Mouse (Mus musculus) adrenal gland, postnatal 10 days (tissue): ENCODE data around the gene Actr8. TPM values are rescaled to one million over a fixed set of nuclear protein-coding genes. Genes with fewer than 3 reads are reported as not detected.

ENCODE experiments used
- DNase-seq: peaks from one replicate; pipeline ENCODE4 v3.0.0; 2021; ENCODE audit warnings: mixed read lengths
- long read RNA-seq, 2 experiments: library from polyadenylated mRNA; stranded (forward); transcript quantifications; one replicate each; pipeline ENCODE4 v2.0.0; 2021
- total RNA-seq, 2 experiments: library from RNA; stranded (reverse); gene quantifications; 2 replicates each; pipeline ENCODE4 v1.2.3; 2021

Actr8 gene
- 10 to 100 TPM; 44.8 to 56.5 TPM for total RNA-seq
- long read RNA-seq, experiment 1, transcript Actr8-201 (13 exons, 2,119 nt), result major isoform, 53 of 69 reads
- long read RNA-seq, experiment 1, partial matches to known transcripts, result 10 of 69 reads
- long read RNA-seq, experiment 1, other reads (novel, unspliced or antisense), result 4 of 69 reads
- long read RNA-seq, experiment 2, transcript Actr8-201 (13 exons, 2,119 nt), result major isoform, 31 of 43 reads
- long read RNA-seq, experiment 2, partial matches to known transcripts, result 5 of 43 reads
- long read RNA-seq, experiment 2, other reads (novel, unspliced or antisense), result 6 of 43 reads

DNA sequence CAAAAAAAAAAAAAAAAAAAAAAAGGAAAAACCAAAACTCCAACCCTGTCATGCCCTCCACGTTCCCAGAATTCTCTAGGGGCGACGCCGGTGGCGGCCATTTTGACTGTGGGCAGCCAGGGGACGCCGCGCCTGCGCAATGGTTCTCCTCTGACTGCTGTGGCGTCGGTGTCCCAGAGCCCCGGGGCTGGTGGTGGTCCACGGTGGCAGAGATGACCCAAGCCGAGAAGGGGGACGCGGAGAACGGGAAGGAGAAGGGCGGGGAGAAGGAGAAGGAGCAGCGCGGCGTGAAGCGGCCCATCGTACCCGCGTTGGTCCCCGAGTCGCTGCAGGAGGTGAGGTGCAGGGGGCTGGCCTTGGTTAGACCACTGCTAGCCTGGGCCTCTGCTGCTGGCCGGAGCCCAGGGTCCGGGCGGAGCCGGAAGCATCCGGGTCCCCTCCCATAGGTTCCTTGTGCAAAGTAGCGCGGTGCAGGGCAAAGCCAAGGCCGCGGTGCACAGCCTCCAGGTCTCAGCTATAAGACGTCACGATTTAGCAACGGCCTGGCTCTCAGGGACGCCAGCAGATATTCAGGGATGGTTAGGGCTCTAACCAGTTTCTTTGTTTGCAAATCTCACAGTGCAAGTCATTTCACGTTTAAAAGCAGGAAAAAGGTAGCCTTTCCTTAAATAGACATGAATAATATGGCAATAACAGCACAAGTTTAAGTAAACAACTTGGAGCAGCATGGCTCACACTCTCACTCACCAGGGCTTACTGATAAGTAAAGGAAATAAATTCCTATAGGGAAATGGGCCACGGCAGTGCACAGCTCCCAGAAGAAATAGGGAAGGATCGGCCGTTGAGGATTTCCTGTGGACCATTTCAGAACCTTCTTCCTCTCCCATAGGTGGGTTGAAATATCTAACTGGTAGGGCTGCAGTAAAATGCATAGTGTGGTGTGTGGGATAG is at the start of gene Actr8:
TSS of gene Actr8 (plus strand) at position 84 of the 951 bp plus-strand sequence.
- peak; percentile 97 for DNase-seq

DNA sequence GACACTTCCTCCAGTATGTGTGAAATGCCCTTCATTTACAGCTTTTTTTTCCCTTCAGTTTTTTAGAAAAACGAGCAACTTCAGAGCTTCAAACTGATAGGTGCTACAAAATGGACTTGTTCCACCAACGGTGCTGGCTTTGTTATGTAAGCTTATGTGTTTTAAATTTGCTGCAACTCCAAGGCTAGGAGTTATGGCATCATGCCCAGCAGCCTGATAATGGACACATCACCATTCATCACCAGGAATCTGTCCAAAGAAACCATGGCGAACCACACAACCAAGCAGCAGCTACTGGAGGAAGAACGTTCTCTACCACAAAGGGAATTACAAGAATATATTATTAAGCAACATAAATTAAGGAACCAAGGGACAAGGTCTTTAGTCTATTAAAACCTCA is 49.2 kb upstream of the Actr8 start:
- DNase-seq, result peak; percentile 69

DNA sequence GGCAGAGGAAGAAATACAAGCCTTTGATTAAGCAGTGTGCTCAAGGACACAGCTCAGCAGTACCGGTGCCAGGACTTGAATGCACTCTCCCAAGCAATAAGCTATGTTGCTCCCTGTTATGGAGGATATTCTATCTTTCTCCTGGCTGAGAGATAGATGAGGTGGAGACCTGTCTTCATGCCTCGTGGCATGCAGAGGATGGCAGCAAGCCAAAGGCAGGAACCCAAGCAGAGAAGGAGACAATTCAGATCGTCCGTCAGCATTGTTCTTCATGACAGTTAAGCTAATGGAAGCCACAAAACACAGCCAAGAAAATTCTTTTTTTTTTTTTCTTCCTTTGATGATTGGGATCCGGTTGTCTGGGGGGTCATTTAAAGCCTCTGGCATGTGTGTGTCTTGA is 42.6 kb upstream of the Actr8 start:
- peak; percentile 12 for DNase-seq

- peak; percentile 14 for DNase-seq
Measured at GRCm38 (mm10) chr14:29937466-29937865, 40.7 kb upstream of the Actr8 start.

DNA sequence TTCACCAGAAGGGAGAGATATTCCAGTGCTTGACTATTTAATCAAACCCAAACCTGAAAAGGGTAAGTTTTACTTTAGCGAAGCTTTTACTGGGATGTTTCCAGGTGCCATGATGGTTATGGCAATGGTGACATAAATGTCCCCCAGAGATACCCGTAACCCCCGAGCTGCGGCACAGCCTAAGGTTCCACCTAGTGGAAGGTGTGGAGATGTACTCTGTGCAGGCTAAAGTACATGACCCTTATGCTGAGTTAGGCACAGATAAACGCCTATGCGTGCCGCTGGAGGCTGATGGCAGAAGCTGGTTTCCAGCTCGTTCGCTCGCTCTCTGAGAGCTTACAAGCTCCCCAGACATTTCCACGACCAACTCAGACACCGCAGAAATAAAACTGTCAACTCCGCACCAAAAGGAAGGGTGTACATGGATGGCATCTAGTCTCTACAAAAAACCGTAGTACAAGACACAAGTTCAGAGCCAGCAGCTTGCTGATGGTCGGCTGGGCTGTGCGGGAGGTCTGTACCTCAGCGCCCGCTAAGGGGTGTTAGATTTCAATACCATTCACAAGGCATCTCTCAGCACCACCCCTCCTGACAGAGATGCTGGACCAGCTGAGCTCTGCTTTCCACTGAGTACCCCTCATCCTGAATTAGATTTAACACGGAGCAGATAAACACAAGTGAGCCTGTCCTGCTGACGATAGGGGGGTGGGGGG is 38.4 kb upstream of the Actr8 start:
- no peak for DNase-seq

- no peak for DNase-seq
Measured at GRCm38 (mm10) chr14:29940313-29940812, 37.8 kb upstream of the Actr8 start.

DNA sequence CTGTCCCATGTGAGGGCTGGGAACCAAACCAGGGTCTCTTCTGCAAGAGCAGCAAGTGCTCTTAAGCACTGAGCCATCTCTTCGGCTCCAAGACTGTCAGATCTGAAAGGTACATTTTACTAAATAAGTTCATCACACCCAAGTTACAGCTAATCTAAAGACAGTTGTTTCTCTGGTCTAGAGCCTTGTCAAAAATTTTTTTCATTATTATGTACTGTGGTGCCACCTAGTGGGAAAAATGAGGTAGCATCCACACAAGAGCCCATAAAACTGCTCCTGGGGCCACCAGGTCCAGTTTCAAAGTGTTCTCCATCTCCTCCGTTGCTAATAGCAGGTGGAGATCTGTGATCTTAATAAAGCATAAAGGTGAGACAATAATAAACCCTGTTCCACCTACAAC is 37.3 kb upstream of the Actr8 start:
- peak; percentile 49 for DNase-seq

GRCm38 (mm10) chr14:29946761-29947309 is 31.3 kb upstream of the Actr8 start:
- DNase-seq, result no peak

DNA sequence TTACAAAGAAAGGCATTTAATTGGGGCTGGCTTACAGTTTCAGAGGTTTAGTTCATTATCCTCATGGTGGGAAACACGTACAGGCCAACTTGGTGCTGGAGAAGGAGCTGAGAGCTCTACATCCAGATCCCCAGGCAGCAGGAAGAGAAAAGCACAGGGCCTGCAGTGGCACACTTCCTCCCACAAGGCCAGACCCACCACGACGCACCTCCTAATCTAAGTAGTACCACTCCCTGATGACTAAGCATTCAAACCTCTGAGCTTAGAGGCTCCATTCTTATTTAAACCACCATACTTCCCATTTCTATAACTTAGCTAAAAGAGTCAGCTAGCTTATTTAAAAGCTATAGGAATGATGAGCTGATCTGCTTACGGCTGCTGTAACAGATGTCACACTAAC is 27.3 kb upstream of the Actr8 start:
- no peak for DNase-seq

DNA sequence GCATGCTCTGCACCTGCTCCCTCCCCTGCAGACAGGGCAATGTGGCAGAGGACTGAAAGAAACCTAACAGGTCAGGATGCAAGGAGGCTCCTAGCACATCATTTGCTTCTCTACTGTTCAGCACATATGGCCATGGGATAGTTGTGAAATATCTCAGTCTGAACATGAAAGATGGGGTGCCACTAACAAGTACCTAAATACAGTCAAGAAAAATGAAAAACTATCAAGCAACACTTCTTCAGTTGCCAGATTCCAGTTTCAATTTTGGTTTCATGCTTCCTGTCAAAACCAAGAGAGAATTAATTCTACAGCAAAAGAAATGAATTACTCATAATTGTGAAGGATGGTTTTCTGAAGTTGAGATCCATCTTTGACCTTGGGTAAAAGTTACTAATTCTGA is 20.7 kb upstream of the Actr8 start:
- DNase-seq, result no peak

GRCm38 (mm10) chr14:29967611-29968010 is 10.5 kb upstream of the Actr8 start:
- no peak for DNase-seq

DNA sequence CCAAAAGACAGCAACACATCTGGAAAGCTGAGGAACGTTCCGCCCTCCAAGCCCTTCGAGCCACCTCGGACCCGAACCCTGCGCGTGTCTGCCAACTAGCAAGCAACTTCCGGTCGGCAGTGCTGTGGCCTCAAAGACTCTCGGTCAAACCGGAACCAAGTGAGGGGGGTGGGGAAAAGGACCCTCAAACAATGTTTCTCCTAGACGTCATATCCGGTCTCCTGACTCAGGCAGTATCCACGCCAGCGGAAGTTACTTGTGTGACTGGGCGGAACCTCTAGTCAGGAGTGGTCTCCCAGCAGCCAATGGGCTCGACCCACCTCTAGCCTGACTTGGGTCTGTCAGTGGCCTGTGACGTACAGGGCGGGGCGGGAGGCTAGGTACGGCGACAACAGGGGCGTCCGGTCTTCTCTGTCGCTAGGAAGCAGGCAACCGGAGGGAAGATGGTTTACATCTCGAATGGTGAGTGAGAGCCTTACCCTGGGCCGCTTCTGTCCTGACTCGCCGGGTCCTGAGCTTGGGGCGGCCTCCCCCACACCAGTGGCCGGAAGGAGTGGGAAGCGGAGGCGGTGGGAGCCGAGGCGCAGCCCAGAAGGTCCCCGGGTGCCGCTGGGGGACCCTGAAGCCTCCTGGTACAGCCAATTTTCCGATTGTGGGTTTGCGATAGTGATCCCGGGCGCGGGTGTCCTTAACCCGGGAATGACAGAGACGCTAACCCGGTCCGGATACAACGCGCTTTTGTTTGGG is 9.9 kb upstream of the Actr8 start, which contains the start of gene Selenok:
TSS of gene Selenok (plus strand) at position 234 of the 747 bp plus-strand sequence.
- DNase-seq, result peak; percentile 94

DNA sequence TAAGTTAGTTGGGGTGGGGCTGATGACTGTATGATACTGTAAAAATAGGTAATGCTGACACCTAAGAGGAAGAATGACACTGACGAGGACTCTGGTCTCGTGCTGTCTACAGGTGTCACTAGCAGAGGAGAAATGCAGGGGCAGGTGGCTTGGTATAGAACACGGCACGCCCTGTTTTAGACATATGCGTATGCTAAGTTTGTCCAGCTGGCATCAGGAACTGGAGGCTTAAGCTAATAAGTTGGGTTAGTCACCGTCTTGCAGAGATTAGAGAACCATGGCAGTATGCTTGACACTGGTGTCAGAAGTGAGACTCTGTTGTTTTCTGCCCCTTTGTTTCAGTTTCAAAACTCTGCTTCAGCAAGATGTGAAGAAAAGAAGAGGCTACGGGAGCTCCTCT is 6.7 kb upstream of the Actr8 start:
- DNase-seq, result no peak

DNA sequence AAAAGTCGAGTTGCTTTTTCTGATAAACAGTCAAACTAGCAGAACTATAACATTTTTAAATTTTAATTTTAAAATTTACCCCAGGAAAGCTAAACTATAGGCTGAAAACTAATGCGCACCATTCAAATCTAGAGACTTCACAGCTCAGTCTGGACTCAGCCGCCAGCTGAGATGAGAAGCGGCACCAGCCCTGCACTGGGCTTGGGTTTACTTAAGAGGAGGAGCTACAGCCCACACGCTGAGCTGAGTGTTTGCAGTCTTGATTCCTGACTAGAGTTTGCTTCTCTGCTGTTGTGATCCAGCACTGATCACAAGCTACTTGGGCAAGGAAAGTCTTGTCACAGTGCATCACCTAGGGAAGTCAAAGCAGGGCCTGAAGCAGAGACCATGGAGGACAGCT is 6.1 kb upstream of the Actr8 start:
- no peak for DNase-seq

GRCm38 (mm10) chr14:29976927-29977326 is 1.2 kb upstream of the Actr8 start:
- DNase-seq, result no peak

DNA sequence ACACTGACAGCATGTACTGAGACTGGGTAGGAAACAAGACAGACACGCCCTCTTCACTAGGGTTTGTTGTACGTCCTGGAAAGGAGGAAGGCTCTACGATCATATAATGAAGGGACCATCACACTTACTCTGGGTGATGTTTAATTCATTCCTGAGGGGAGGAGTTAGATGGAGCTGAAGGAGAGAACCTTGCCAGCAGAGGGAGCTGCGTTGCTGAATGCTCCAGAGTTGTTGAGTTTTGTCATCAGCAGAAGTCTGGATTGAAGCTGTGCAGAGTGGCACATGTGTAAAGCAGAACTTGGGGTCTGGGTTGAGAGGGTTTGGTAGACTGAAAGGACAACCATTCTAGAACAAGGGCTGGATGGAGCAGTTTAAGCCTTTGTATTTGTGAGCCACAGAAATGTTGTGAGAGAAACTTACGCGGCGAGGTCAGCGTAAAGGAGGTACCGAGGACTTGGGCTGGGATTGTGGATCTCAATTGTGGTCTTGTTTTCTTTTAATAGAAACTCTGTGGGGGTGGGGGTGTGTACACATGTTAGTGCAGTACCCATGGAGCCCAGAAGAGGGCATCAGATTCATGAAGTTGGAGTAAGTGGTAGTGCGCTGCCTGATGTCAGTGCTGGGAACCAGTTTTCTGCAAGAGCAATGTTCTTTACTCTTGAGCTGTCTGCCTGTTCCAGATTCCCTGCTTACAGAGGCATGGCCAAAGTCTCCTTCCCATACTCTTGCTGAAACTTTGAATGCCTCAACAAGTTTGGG is 2.5 kb downstream of the Actr8 start:
- peak; percentile 27 for DNase-seq

DNA sequence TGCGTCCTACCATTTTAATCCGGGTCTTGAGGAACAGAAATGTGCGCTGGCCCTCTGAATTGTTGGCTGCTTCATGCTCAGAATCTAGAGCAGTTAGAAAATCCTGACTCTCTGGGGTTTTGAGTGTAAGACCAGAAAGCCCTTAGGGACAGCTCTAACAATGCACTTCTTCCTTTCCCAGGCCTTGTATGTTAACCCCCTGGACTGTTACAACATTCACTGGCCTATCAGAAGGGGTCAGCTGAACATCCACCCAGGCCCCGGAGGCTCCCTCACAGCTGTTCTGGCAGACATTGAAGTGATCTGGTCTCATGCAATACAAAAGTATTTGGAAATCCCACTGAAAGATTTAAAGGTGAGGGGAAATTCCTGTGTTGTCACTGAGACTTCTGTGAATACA is 8.0 kb downstream of the Actr8 start:
- DNase-seq, result no peak

GRCm38 (mm10) chr14:29987276-29987675 is 9.1 kb downstream of the Actr8 start:
- DNase-seq, result no peak

GRCm38 (mm10) chr14:29987739-29988138 is 9.6 kb downstream of the Actr8 start:
- DNase-seq, result no peak

GRCm38 (mm10) chr14:29988337-29988736 is 10.2 kb downstream of the Actr8 start:
- no peak for DNase-seq

GRCm38 (mm10) chr14:29994976-29995375 is 16.8 kb downstream of the Actr8 start:
- no peak for DNase-seq
